Comparison of ENCODE assay signal across 12 mouse cellular contexts in the genomic region with DNA sequence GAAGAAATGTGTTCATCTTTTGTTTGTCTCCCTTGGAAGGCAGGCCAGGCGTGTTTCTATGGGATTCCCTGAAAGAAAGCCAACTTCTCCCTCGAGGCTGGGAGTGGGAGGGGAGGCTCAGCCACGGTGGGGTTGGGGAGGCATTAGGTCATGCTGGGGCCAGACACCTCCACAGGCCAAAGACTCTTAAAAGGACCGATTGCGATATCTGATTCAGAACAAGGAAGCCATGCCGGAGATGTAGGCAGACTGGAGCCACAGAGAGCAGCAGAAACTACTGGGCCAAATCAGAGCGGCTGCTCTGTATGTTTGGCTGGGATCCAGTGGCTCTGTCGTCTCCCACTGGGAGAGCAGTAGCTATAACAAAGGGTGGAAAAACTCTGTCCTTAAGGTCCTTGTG. TPM values are rescaled to one million over a fixed set of nuclear protein-coding genes. Genes with fewer than 3 reads are reported as not detected.
A peak's percentile ranks its signal among the peaks of the same experiment; 100 is the strongest.
DNase-seq lines count a peak whose midpoint lies in the region; ATAC-seq and TF ChIP-seq lines count a peak whose summit lies in the region.
"Had no signal": no experiment of that assay in that cellular context is flagged by ENCODE, and none has a peak within 500 bp of the region (broad histone marks: within the 10 kb centered on the region; RNA-seq: fewer than 3 reads in every experiment).

No protein-coding gene starts in this region.

- TF ChIP-seq POLR2A in kidney, adult 2 months (IDR thresholded peaks at IDR 0.05; ENCODE audit: low read depth, low read length): no peak

- H3K4me2 ChIP-seq in kidney, embryonic 15.5 days: no peak overlapping the region
- H3K4me2 ChIP-seq in forebrain, postnatal 0 days (ENCODE audit: low read depth): peak overlapping the region; percentile 16; the same call in 1 of the 2 replicates

- H3K27me3 ChIP-seq in kidney, embryonic 15.5 days: no peaks in the 10 kb centered on the region
- H3K27me3 ChIP-seq in kidney, adult 2 months (replicated peaks; ENCODE audit: control insufficient read depth, insufficient read depth, low read length): no peaks in the 10 kb centered on the region
- H3K27me3 ChIP-seq in forebrain, postnatal 0 days (ENCODE audit: insufficient read depth, low read length): no peaks in the 10 kb centered on the region

- H3K4me3 ChIP-seq in kidney, embryonic 15.5 days (replicated peaks): no peak overlapping the region
- no peak overlapping the region for H3K4me3 ChIP-seq in kidney, adult 2 months (ENCODE audit: insufficient read depth, low read depth, low read length)
- no peak overlapping the region for H3K4me3 ChIP-seq in forebrain, postnatal 0 days (ENCODE audit: low read depth, low read length)

- peak overlapping the region; percentile 60 for H3K27ac ChIP-seq in kidney, embryonic 15.5 days
- H3K27ac ChIP-seq in kidney, adult 2 months (ENCODE audit: insufficient read depth, low read depth, low read length): no peak overlapping the region
- H3K27ac ChIP-seq in forebrain, postnatal 0 days (ENCODE audit: low read depth, low read length): peak overlapping the region; percentile 83
- H3K27ac ChIP-seq: liver, embryonic 14.5 days had no signal

- H3K4me1 ChIP-seq in kidney, embryonic 15.5 days: peaks cover 10% of the 10 kb centered on the region; the same call in 1 of the 2 replicates
- H3K4me1 ChIP-seq in kidney, adult 2 months (ENCODE audit: control insufficient read depth, insufficient read depth, low read length): no peaks in the 10 kb centered on the region
- H3K4me1 ChIP-seq in forebrain, postnatal 0 days (ENCODE audit: insufficient read depth): peaks cover 13% of the 10 kb centered on the region

- no peaks in the 10 kb centered on the region for H3K36me3 ChIP-seq in kidney, embryonic 15.5 days
- no peaks in the 10 kb centered on the region for H3K36me3 ChIP-seq in kidney, adult 2 months (ENCODE audit: control insufficient read depth, insufficient read depth, low read length)
- H3K36me3 ChIP-seq in forebrain, postnatal 0 days (ENCODE audit: insufficient read depth): no peaks in the 10 kb centered on the region

- ATAC-seq in kidney, embryonic 15.5 days (replicated peaks; ENCODE audit: low FRiP score): 0 out of 2 replicates have a peak, but pooled peaks have one; percentile 35
- peak; percentile 67 for ATAC-seq in forebrain, postnatal 0 days
- ATAC-seq in megakaryocyte, adult 5-6 weeks (ENCODE audit: poor library complexity, severe bottlenecking): no peak

- DNase-seq in kidney, adult 2 months: no peak
- peak; percentile 70 for DNase-seq in brain, adult 2 months (ENCODE audit: low read depth, low spot score)
- peak; percentile 80 for DNase-seq in forebrain, postnatal 0 days
- peak; percentile 33 for DNase-seq in lung, postnatal 14 days
- DNase-seq in spleen, postnatal 36 days (ENCODE audit: low spot score in 2 of 2): no peak
- no peak for DNase-seq in left cerebral cortex, adult 8-10 months (ENCODE audit: low spot score in 2 of 2)

- H3K9ac ChIP-seq in kidney, embryonic 15.5 days: no peak overlapping the region
- 0 out of 2 replicates have a peak overlapping the region, but pooled peaks have one; percentile 19 for H3K9ac ChIP-seq in forebrain, postnatal 0 days
- H3K9ac ChIP-seq: liver, embryonic 14.5 days had no signal

- TF ChIP-seq CTCF in kidney, adult 2 months (conservative IDR thresholded peaks at IDR 0.05; ENCODE audit: insufficient read depth, insufficient read length, low read depth, low read length): no peak
- TF ChIP-seq CTCF in forebrain, postnatal 0 days (IDR thresholded peaks at IDR 0.05; ENCODE audit: low read depth): no peak

- 30% methylated on average over 8 of the region's 8 CpGs for WGBS in kidney, embryonic 15.5 days
- 23% methylated on average over 8 of the region's 8 CpGs for WGBS in kidney, adult 2 months
- 6% methylated on average over 8 of the region's 8 CpGs for WGBS in forebrain, postnatal 0 days

- H3K9me3 ChIP-seq in kidney, embryonic 15.5 days (replicated peaks): no peaks in the 10 kb centered on the region
- H3K9me3 ChIP-seq in forebrain, postnatal 0 days (ENCODE audit: low read length): no peaks in the 10 kb centered on the region

RNA-seq across cellular contexts. Expression of gene Tex29, which starts 1.3 kb away (rescaled TPM):
- polyA plus RNA-seq in kidney, embryonic 15.5 days (2015; fragmentation: Nextera tagmentation; extraction: Ambion mirVana): 0.42 TPM in 1 of 2 replicates, not detected in the other
- polyA plus RNA-seq in kidney, adult 2 months (2012; rRNA removed): 0.15 TPM in 1 of 2 replicates, not detected in the other
- total RNA-seq in forebrain, postnatal 0 days (2014; rRNA removed): not detected in 2 replicates
- 1.4 and 1.6 TPM in 2 replicates for polyA plus RNA-seq in forebrain, postnatal 0 days (2015; fragmentation: Nextera tagmentation; extraction: Ambion mirVana)
- total RNA-seq in left cerebral cortex, adult 8-10 months (2022): not detected
- total RNA-seq in megakaryocyte, adult 5-6 weeks (2015): not detected in 2 replicates
- not detected in 2 replicates for total RNA-seq in megakaryocyte, adult 5-6 weeks (2017)
- total RNA-seq: granulocyte monocyte progenitor cell, adult 5-6 weeks had no signal
- polyA plus RNA-seq: cerebellum, adult 2 months; liver, embryonic 14.5 days; small intestine, adult 2 months had no signal

Comparison
In these comparisons a context has a peak if more than half of its experiments do, and no peak if none do; other contexts are left out.
1. DNase-seq: peak in brain, adult 2 months (single experiment), forebrain, postnatal 0 days (single experiment) and lung, postnatal 14 days (single experiment); none in kidney, adult 2 months (single experiment), spleen, postnatal 36 days (0 of 2) and left cerebral cortex, adult 8-10 months (0 of 2).